Mouse (Mus musculus): ENCODE results near the gene Mvb12b.

DNA sequence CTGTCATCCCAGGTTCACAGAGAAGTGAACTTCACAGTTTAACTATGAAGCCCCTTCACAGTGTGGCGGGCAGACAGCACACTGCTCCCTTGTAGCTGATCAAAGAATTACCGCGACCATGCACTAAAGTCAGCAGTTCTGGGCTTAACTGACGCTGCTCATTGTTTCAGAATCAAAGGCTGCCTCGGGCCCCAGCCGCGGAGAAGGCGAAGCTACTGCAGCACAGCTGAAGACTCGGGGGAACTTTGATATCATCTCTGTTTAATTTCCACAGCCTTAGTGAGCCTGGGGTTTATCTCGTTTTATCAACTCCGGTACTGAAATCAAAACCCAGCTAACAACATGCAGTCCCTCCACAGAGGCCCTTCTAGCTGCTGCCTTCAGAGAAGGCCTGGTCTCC is 9.3 kb downstream of the Mvb12b start:
- no peak for TF ChIP-seq POLR2A (IDR thresholded peaks at IDR 0.05; ENCODE audit: borderline replicate concordance, extremely low read depth, low read depth, low read length)
- TF ChIP-seq CTCF (IDR thresholded peaks at IDR 0.05; ENCODE audit: insufficient read depth, low read length), result no peak
